Mouse (Mus musculus) gonadal fat pad, adult 2 months (tissue): ENCODE measurements at regions not wholly inside any gene's neighbourhood (a gene's known extent, or its start where the extent isn't known, plus 50 kb on each side); places are given as distances from the start of the nearest gene placed in this dataset.

Experiments
- DNase-seq: peaks from one replicate; pipeline ENCODE4 v3.0.0-alpha.2; 2012; ENCODE audit warnings: low read depth

GRCm38 (mm10) chr4:8374737-8375489, 136.1 kb upstream of the Car8 start:
- no peak for DNase-seq

- no peak for DNase-seq
Observed at GRCm38 (mm10) chr4:8374061-8374460, 135.2 kb upstream of the Car8 start.

- DNase-seq = no peak
Observed at GRCm38 (mm10) chr4:8372069-8372468, 133.2 kb upstream of the Car8 start.

GRCm38 (mm10) chr4:8370786-8371185, 131.9 kb upstream of the Car8 start:
- DNase-seq = no peak

GRCm38 (mm10) chr4:8367487-8368276, 128.8 kb upstream of the Car8 start:
- no peak for DNase-seq

GRCm38 (mm10) chr4:8366978-8367377, 128.1 kb upstream of the Car8 start:
- DNase-seq = no peak

GRCm38 (mm10) chr4:8362409-8362808, 123.6 kb upstream of the Car8 start:
- DNase-seq = no peak

GRCm38 (mm10) chr4:8361931-8362330, 123.1 kb upstream of the Car8 start:
- no peak for DNase-seq

GRCm38 (mm10) chr4:8361305-8361704, 122.5 kb upstream of the Car8 start:
- no peak for DNase-seq

GRCm38 (mm10) chr4:8357443-8357842, 118.6 kb upstream of the Car8 start:
- no peak for DNase-seq

- DNase-seq = no peak
Observed at GRCm38 (mm10) chr4:8341928-8342327, 103.1 kb upstream of the Car8 start.

GRCm38 (mm10) chr4:8309241-8309987, 70.6 kb upstream of the Car8 start:
- DNase-seq = peak; percentile 95

GRCm38 (mm10) chr4:8292563-8292962, 53.7 kb upstream of the Car8 start:
- no peak for DNase-seq

- DNase-seq = no peak
Observed at GRCm38 (mm10) chr4:8291528-8292492, 53.0 kb upstream of the Car8 start.

GRCm38 (mm10) chr4:8289901-8290300, 51.1 kb upstream of the Car8 start:
- no peak for DNase-seq
